Mouse (Mus musculus): ENCODE results near the gene Sdk2. TPM values are rescaled to one million over a fixed set of nuclear protein-coding genes. Genes with fewer than 3 reads are reported as not detected.

Sdk2 gene
- total RNA-seq, 2 experiments from 2014 or later, result 26.2 to 33.6 TPM

GRCm38 (mm10) chr11:113773191-113773590 is 293.7 kb downstream of the Sdk2 start:
- no peak for DNase-seq (ENCODE audit: low spot score in 2 of 2)

- DNase-seq (ENCODE audit: low spot score in 2 of 2), result no peak
Measured at GRCm38 (mm10) chr11:113771187-113771586, 295.7 kb downstream of the Sdk2 start.

- no peak for DNase-seq (ENCODE audit: low spot score in 2 of 2)
Measured at GRCm38 (mm10) chr11:113768356-113768755, 298.5 kb downstream of the Sdk2 start.

DNA sequence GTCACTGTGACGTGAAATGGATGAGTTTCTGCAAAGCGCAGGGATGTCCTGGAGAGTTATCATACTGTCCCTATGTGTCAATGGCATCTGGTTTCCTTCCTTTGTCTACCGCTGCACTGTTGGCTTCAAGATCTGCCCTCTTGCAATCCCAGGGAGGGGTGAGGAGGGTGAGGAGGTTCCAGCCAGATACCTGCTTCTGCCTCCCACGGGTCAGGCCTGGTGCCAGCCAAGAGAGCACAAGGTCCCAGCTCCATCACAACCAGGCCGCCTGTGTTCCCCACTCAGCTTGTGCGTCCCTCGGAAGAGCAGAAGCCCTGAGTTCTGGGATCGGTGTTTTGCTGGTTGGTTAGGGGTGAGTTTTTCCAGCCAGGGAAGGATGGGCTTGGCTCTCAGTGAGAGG is 299.6 kb downstream of the Sdk2 start:
- no peak for DNase-seq (ENCODE audit: low spot score in 2 of 2)

DNA sequence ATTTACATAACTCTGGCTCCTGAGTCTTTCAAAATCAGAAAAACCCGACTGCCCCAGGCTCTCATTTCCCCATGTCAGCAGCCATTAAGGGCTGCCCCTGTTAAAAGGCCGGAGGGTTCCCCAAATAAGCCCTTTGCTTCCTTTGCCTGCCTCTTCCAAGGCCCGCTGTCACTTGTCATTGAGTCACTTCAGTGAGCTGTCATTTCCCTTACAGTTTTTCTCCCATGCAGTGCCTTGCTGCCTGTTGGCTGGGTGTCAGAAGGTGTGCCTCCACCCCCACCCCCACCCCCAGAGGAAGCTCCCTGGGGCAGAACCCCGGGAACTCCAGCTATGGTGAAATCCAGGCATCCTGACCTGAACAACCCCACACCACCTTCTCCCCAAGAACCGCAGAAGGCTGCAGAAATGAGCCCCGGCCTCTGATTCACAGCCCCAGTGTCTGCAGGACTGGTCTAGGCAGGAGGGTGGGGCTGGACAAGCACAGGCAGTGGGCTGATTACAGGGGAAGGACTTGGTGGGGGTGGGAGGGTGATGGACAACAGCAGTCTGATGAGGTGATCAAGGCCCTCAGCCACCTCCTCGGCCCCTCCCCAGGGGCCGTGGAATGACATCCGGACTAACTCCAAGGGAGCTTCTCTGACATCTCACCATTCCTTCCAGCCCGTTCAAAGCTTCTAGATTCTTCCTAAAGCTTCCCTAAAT is 300.4 kb downstream of the Sdk2 start:
- DNase-seq (ENCODE audit: low spot score in 2 of 2), result no peak

DNA sequence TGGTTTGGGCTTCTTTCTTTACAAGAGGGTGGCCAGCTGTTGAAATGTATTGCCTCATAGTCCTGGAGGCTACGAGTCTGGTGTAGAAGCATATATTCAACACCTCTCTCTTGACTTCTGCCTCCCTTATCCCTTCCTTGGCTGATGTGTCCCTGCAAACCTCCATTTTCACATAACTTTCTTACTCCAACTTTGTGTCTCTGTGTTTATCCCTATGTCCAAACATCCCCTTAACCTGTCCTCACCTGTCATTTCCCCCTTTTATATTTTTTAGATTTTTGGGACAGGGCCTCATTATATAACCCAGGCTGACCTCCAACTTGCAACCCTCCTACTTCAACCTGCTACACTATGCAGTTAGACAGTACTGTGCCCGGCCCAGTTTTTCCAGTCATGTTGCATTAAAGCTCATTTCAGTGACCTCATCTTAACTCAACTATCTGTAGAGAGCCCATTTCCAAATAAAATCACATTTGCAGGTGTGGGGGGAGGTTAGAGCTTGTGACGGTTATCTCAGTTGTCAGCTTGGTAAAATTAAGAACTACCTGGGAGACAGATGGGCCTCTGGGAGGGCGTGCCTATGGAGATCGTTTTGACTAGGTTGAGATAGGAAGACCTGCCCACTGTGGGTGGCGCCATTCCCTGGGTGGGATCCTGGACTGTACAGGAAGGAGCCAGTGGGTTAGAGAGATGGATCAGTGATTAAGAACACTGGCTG is 302.6 kb downstream of the Sdk2 start:
- DNase-seq (ENCODE audit: low spot score in 2 of 2), result no peak

GRCm38 (mm10) chr11:113763449-113763848 is 303.4 kb downstream of the Sdk2 start:
- DNase-seq (ENCODE audit: low spot score in 2 of 2), result no peak

DNA sequence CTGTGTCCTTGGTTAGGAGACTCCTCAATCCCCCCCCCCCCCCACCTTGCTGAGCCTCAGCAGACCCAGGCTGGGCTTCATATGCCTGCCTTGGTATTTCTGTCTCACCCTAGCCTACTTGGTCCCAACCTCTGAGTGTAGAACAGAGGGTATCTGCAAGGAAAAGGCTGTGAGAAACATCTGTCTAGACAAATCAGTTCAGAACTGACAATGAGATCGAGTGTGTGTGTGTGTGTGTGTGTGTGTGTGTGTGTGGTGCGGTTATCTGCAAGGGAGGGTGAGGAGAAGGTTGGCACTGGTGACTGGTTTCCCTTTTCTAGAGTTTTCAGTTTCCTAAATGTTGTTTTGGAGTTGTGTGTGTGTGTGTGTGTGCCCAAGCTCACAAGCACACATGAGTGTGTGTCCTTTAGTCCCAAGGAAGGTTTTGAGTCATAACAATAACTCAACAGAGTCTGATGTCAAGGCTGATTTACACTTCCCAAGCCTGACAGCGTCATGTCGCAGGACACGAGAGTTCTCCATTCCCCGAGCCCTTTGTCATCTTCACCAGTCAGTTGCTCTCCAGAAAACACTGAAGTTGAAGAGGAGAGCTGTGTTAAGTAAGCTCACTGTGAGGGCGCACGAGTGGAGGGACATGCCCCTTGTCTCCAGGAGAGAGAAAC is 304.6 kb downstream of the Sdk2 start:
- DNase-seq (ENCODE audit: low spot score in 2 of 2), result no peak

GRCm38 (mm10) chr11:113761646-113762045 is 305.2 kb downstream of the Sdk2 start:
- no peak for DNase-seq (ENCODE audit: low spot score in 2 of 2)

- DNase-seq (ENCODE audit: low spot score in 2 of 2), result no peak
Measured at GRCm38 (mm10) chr11:113760476-113760875, 306.4 kb downstream of the Sdk2 start.

DNA sequence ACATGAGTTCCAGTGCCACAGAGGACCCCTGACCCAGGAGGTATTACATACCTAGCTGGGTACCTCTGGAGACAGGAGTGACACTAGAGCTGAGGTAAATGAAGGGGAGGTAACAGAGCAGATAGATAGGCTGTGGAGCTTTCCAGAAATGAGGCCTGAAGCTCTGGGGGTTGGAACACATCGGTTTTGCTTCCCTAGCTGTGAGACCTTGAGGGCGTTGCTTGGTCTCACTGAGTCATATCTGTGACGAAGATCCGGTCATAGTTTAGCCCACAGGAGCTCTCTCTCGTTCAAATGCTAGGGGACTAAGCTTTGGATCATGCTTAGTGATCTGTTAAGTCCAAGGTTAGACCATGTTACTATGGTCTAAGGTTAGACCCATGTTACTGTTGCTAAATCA is 308.0 kb downstream of the Sdk2 start:
- no peak for DNase-seq (ENCODE audit: low spot score in 2 of 2)

- no peak for DNase-seq (ENCODE audit: low spot score in 2 of 2)
Measured at GRCm38 (mm10) chr11:113756578-113756977, 310.3 kb downstream of the Sdk2 start.

DNA sequence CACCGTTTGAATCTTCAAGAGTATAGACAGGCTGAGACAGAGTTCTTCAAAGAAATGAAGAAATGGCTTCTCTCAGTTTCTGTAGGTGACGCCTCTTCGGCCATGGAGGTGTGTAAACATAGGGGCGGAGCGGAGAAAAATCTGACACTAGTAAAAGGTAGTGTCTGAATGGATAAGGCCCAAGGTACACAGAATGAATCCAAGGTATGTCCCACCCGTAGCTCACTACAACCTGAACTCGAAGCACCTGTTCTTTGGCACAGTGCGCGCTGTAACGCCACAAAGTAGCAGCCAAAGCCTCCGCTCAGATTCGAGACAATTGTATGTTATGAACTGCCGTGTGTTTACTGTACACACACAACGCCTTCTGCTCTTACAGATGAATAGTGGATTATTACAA is 311.0 kb downstream of the Sdk2 start:
- DNase-seq (ENCODE audit: low spot score in 2 of 2), result no peak

GRCm38 (mm10) chr11:113754845-113755244 is 312.0 kb downstream of the Sdk2 start:
- DNase-seq (ENCODE audit: low spot score in 2 of 2), result no peak

DNA sequence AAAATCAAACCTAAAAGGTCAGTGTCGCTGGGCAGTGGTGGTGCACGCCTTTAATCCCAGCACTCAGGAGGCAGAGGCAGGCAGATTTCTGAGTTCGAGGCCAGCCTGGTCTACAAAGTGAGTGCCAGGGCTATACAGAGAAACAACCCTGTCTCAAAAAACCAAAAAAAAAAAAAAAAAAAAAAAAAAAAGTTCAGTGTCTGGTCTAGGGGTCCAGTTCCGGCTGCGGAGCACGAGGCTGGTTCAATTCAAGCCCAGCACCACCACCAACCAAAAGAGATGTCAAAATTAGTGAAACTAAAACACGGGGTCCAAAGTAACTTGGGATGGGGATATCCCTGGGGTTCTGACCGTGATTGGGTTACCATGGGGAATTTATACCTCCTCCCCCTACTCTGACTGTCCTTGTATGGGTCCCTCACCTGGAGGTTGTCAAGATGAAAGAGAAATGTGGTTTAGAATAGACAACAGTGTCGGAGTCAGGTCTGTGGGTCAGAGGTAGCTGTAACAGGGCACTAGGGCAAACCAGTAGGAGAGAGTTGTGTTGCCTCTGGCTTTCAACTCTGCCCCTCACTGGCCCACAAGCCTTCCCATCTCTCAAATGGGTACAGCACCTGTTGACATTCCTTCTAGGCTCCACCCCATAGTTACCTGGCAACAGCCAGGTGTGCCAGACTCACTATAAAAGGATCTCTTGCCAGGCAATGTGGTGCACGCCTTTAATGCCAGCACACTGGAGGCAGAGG is 314.0 kb downstream of the Sdk2 start:
- DNase-seq (ENCODE audit: low spot score in 2 of 2), result no peak

DNA sequence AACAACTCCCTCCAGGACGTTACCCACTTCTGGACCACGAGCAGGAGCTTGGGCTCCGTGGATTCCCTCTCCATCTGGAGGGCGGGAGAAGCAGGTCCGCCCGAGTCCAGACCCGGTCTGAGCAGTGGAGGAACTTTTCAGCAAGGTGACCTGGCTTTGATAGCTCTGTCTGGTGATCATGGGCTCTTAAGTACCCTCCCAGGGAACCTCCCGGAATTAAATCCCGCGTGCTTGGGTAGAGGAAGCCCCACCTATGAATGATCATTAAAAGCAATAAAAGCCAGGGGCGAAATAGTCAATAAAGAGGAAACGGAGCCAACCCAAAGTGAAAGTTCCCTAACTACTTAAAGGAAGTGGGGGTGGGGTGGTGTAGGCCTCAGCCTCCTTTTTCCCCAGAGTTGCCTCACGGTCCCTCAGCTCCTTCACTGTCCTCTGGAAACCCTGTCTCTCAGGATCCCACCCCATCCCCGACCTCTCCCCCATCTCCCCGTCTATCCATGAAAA is 314.6 kb downstream of the Sdk2 start:
- no peak for DNase-seq (ENCODE audit: low spot score in 2 of 2)

DNA sequence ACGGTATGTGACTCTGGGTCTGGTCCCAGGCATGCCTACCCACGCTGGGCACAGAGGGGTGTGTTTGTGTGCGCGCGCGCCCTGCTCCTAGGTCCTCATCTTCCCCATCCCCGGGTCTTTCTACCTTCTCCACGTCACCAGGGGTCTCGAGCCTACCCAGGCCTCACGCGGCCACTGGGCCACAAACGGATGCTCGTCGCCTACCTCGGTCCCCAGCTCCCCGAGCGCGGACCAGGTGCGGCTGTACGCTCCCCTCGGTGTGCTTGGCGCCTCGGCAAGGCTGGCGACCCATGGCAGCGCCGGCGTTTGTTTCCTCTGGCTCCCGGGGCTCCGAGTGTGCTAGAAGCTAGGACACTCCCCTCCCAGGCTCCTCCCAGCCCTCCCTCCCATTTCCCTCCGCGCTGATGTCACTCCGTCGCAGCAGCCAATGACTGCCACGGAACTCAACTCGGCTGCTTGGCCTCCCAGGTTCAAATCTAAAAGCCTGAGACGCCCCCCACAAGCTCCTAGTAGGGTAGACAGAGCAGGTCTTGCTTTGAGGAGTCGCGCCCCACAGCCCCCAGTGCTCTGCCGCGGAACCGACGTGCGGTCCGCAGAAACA is 315.3 kb downstream of the Sdk2 start, which contains the start of gene Cdc42ep4:
Cdc42ep4 (minus strand) TSS at position 398 of the 601 bp plus-strand sequence.
- peak; percentile 78 to 86 for DNase-seq (ENCODE audit: low spot score in 2 of 2)

- DNase-seq (ENCODE audit: low spot score in 2 of 2), result peak; percentile 72 to 73
Measured at GRCm38 (mm10) chr11:113750571-113751483, 316.0 kb downstream of the Sdk2 start.

GRCm38 (mm10) chr11:113749749-113750351 is 317.0 kb downstream of the Sdk2 start:
- DNase-seq (ENCODE audit: low spot score in 2 of 2), result peak in 1 of 2 experiments; percentile 44
